Mouse (Mus musculus): Measurements from ENCODE around the gene Xk. TPM values are rescaled to one million over a fixed set of nuclear protein-coding genes. Genes with fewer than 3 reads are reported as not detected.

Gene Xk
- 4.5 TPM for polyA plus RNA-seq (2017; shearing (Covaris generic))

DNA sequence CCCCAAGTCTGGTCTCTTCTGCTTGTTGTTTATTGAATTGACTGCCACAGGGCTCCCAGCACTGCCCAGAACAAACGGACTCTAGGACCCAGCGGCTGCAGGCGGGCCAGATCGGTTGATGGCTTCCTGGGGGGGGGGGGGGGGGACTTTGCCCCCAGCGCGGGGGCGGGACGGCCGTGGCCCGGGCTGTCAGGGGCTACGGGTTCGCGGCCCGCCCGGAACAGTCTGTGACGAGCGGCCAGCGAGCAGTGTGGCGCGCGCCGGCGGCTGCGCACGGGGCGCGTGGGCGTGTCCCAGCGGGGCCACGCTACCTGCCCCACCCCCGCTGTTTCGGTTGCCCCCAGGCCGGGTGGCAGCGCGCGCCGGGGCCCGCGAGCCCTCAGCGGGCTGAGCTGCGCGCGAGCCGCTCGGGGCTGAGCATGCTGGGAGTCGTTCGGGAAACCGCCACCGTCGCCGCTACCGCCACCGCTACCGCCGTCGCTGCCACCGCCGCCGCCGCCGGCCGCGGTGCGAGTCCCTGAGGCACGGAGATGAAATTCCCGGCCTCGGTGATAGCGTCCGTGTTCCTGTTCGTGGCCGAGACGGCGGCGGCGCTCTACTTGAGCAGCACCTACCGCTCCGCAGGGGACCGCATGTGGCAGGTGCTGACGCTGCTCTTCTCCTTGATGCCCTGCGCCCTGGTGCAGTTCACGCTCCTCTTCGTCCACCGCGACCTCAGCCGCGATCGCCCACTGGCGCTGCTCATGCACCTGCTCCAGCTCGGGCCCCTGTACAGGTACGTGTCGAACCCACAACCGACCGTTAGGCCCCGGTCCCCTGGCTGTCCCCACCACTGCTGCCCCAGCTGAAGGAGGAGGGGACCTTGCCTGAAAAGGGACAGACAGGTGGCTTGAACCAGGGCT, at the start of gene Xk:
Xk (plus strand) TSS at position 297 of the 902 bp plus-strand sequence.

DNA sequence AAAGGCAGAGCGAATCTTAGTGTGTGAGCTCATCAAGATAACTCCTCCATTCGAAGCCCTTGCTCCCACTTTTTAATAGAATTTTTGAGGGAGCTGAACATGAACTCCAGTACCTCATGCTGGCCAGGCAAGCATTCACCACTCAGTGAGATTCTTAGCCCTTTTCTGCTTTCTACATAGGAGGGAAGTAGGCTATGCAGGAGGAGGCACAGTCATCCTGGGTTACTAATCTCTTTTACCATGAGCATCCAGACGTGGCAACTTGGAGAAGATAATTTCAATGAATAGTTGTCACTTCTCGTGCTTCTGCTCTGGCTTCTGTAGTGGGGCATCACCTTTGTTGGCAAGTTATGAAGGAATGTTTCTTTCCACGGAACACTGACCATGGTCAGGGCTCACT, 15.8 kb upstream of the Xk start, which contains the start of gene Gm14862:
Gm14862 (minus strand) TSS at position 134 of the 400 bp plus-strand sequence.

DNA sequence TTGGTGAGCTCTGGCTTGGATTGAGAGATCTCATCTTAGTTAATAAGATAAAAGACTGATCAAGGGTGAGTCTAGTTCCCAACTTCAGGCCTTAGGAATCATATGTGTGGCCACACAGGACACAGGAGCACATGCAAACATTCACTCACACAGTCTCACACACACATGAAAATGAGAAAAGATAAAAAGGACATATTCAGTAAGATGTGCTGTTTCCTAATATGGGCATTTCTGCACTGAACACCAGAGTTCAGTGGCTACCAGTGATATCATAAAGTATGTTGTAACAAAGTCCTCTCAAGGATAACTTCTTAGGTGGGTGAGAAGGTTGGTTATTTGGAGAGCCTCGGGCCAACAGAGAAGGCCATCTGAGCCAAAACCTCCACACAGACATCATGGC, 10.9 kb downstream of the Xk start, which contains the start of gene H2al1m:
H2al1m (plus strand) TSS at position 301 of the 400 bp plus-strand sequence.

DNA sequence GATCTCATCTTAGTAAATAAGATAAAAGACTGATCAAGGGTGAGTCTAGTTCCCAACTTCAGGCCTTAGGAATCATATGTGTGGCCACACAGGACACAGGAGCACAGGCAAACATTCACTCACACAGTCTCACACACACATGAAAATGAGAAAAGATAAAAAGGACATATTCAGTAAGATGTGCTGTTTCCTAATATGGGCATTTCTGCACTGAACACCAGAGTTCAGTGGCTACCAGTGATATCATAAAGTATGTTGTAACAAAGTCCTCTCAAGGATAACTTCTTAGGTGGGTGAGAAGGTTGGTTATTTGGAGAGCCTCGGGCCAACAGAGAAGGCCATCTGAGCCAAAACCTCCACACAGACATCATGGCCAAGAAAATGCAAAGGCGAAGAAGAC, 77.8 kb downstream of the Xk start, which contains the start of gene H2al1k:
H2al1k (plus strand) TSS at position 301 of the 400 bp plus-strand sequence.

Other genes starting within 250 kb of the Xk start
- not detected for gene Fthl17e, start 239.3 kb upstream of the Xk start, polyA plus RNA-seq (2017; shearing (Covaris generic))
- gene Fthl17f, start 209.7 kb upstream of the Xk start, polyA plus RNA-seq (2017; shearing (Covaris generic)) = not detected
- gene 4930402K13Rik, start 168.2 kb upstream of the Xk start, polyA plus RNA-seq (2017; shearing (Covaris generic)) = not detected
- gene Lancl3, start 72.9 kb upstream of the Xk start, polyA plus RNA-seq (2017; shearing (Covaris generic)) = 11.9 TPM
- gene Gm14862, start 15.9 kb upstream of the Xk start, polyA plus RNA-seq (2017; shearing (Covaris generic)) = not detected
- gene H2al1m, start 11.0 kb downstream of the Xk start, polyA plus RNA-seq (2017; shearing (Covaris generic)) = 2.2 TPM
- gene H2al1k, start 77.9 kb downstream of the Xk start, polyA plus RNA-seq (2017; shearing (Covaris generic)) = not detected
- 1.5 TPM for gene Cybb, start 215.0 kb downstream of the Xk start, polyA plus RNA-seq (2017; shearing (Covaris generic))